Mouse (Mus musculus) embryonic facial prominence, embryonic 13.5 days (tissue): ENCODE measurements around the gene Cd248. TPM values are rescaled to one million over a fixed set of nuclear protein-coding genes. Genes with fewer than 3 reads are reported as not detected.

ENCODE experiments used
- ATAC-seq: fragments of 200-750 bp; cut with Nextera tagmentation; 2 replicates; pipeline ENCODE4 v1.8.0; 2017; ENCODE audit warnings: low read depth; ENCODE audit not compliant: insufficient number of reproducible peaks, insufficient read depth, low FRiP score, low TSS enrichment
- H3K27ac ChIP-seq: fragments of 300-500 bp; sonication (generic); 2 replicates; pipeline ENCODE4 v1.5.1; 2015; ENCODE audit warnings: moderate library complexity, mild to moderate bottlenecking, inconsistent platforms
- H3K27me3 ChIP-seq: fragments of 300-500 bp; sonication (generic); 2 replicates; pipeline ENCODE4 v1.6.1; 2015; ENCODE audit warnings: mild to moderate bottlenecking, inconsistent platforms
- H3K36me3 ChIP-seq: fragments of 300-500 bp; sonication (generic); 2 replicates; pipeline ENCODE4 v1.6.1; 2015; ENCODE audit warnings: mild to moderate bottlenecking, inconsistent platforms
- H3K4me1 ChIP-seq: fragments of 300-500 bp; sonication (generic); 2 replicates; pipeline ENCODE4 v1.6.1; 2015; ENCODE audit warnings: inconsistent platforms
- H3K4me2 ChIP-seq: fragments of 300-500 bp; sonication (generic); 2 replicates; pipeline ENCODE4 v1.6.1; 2015; ENCODE audit warnings: moderate library complexity, mild to moderate bottlenecking, inconsistent platforms
- H3K4me3 ChIP-seq: fragments of 300-500 bp; sonication (generic); 2 replicates; pipeline ENCODE4 v1.5.1; 2015; ENCODE audit warnings: mild to moderate bottlenecking, inconsistent platforms
- H3K9ac ChIP-seq: fragments of 300-500 bp; sonication (generic); 2 replicates; pipeline ENCODE4 v1.6.1; 2015; ENCODE audit warnings: mild to moderate bottlenecking, inconsistent platforms
- H3K9me3 ChIP-seq: fragments of 300-500 bp; sonication (generic); 2 replicates; pipeline ENCODE4 v1.6.1; 2016; ENCODE audit warnings: inconsistent platforms
- WGBS: fragments of 180-500 bp; shearing (Covaris S2); methylation state at CpG from one replicate; pipeline ENCODE4 v1.1.7; 2015; ENCODE audit warnings: mixed read lengths; 5-methylcytosine and 5-hydroxymethylcytosine counted together
- polyA plus RNA-seq: library from polyadenylated mRNA; unstranded; fragments of >200 nt; fragmentation: Nextera tagmentation; extraction: Ambion mirVana; gene quantifications from 2 replicates; pipeline ENCODE4 v1.2.1, GENCODE M21; 2015

The Cd248 gene
- polyA plus RNA-seq, 1 experiment from 2014 or later: 90.6 TPM

DNA sequence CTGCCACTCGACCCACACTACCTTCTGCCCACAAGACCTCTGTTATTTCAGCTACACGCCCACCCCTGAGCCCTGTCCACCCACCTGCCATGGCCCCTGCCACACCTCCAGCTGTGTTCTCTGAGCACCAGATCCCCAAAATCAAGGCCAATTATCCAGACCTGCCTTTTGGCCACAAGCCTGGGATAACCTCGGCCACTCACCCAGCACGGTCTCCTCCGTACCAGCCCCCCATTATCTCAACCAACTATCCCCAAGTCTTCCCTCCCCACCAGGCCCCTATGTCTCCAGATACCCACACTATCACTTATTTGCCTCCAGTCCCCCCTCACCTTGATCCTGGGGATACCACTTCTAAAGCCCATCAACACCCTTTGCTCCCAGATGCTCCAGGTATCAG, 1.6 kb downstream of the Cd248 start:
- Histone ChIP-seq H3K36me3 (no peaks in the 10 kb centered on the region), H3K9ac (peak overlapping the region; percentile 93), H3K4me2 (peak overlapping the region; percentile 74), H3K27me3 (peaks cover 10% of the 10 kb centered on the region), H3K27ac (peak overlapping the region; percentile 99), H3K4me3 (peak overlapping the region; percentile 78), H3K9me3 (no peaks in the 10 kb centered on the region), H3K4me1 (peaks cover 74% of the 10 kb centered on the region)
- WGBS: 82% methylated on average over 5 of the region's 5 CpGs
- ATAC-seq: no peak

DNA sequence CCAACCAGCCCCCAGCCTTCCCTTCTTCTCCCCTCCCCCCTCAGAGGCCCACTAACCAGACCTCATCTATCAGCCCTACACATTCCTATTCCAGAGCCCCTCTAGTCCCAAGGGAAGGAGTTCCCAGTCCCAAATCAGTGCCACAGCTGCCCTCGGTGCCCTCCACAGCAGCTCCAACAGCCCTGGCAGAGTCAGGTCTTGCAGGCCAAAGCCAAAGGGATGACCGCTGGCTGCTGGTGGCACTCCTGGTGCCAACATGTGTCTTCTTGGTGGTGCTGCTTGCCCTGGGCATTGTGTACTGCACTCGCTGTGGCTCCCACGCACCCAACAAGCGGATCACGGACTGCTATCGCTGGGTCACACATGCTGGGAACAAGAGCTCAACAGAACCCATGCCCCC, 2.1 kb downstream of the Cd248 start:
- Histone ChIP-seq H3K9ac (peak overlapping the region; percentile 93), H3K36me3 (no peaks in the 10 kb centered on the region), H3K4me1 (peaks cover 71% of the 10 kb centered on the region), H3K27me3 (peaks cover 13% of the 10 kb centered on the region), H3K27ac (peak overlapping the region; percentile 99), H3K9me3 (no peaks in the 10 kb centered on the region), H3K4me2 (peak overlapping the region; percentile 74), H3K4me3 (peak overlapping the region; percentile 78)
- ATAC-seq: no peak
- 85% methylated on average over 7 of the region's 7 CpGs for WGBS

DNA sequence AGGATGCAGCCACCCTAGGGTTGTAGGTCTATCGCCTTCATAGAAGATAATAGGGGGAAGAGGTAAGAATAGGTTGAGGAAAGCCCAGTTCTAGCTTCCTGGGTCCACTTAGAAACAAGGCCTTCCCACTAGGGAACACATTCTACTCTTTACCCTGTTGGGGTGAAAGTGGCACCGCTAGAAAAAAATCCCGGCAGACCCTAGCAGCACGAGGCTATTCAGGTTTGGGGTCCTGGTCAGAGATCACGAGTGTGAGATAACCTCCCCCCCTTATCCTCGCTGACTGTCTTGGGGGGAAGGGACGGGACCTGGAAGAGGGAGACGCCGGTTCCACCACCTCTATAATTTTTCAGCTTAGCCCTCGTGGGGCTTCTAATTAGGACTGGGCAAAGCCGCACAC, 3.2 kb downstream of the Cd248 start:
- Histone ChIP-seq H3K27ac (peak overlapping the region; percentile 99), H3K4me1 (peaks cover 65% of the 10 kb centered on the region), H3K36me3 (no peaks in the 10 kb centered on the region), H3K9me3 (no peaks in the 10 kb centered on the region), H3K4me3 (peak overlapping the region; percentile 78), H3K9ac (peak overlapping the region; percentile 93), H3K27me3 (peaks cover 13% of the 10 kb centered on the region), H3K4me2 (peak overlapping the region; percentile 74)
- WGBS: 6% methylated on average over 11 of the region's 11 CpGs
- ATAC-seq: no peak

DNA sequence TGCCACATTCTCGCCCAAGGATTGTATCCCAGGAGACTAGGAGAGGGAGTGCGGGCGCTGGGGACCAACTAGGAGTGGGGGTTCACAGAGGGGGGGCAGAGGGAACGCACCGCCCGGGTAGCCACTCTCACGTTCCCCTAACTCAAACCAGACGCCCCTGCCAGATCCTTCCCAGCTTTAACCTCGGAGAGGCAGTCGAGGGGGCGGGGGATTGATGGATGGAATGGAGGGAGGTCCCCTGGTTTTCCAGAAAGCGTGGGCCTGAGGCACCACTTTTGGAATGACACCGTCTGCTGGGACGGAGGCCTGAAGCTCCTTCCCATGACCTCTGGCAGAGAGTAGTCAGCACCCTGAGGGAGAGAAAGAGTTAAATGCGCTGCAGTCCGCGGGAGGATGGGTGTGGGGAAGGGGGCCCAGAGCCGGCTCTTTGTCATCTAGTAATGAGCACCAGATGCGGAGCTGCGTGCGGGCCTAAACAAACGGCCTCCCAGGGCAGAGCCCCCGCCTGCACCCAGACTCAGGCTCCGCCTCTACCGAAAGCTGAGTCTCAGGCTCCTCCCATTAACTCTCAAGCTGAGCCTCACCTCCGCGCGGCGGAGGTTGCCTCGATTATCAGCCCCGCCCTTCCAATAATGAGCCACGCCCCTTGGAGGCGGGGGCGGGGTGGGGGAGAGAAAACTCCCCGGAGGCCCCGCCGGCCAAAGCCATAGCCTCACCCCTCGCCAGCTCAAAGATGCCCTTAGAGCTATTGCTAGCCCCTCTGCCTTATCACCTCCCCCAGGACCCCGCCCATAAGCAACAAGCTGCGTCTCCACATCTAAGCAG, 3.9 kb downstream of the Cd248 start:
- H3K9me3 ChIP-seq: no peaks in the 10 kb centered on the region
- peak overlapping the region; percentile 93 for H3K9ac ChIP-seq
- no peaks in the 10 kb centered on the region for H3K36me3 ChIP-seq
- H3K4me2 ChIP-seq: peak overlapping the region; percentile 74
- peak; percentile 87 for ATAC-seq
- peaks cover 13% of the 10 kb centered on the region for H3K27me3 ChIP-seq
- H3K27ac ChIP-seq: peak overlapping the region; percentile 99
- WGBS: under 1% methylated on average over 40 of the region's 40 CpGs
- H3K4me3 ChIP-seq: peak overlapping the region; percentile 78
- H3K4me1 ChIP-seq: peaks cover 62% of the 10 kb centered on the region

DNA sequence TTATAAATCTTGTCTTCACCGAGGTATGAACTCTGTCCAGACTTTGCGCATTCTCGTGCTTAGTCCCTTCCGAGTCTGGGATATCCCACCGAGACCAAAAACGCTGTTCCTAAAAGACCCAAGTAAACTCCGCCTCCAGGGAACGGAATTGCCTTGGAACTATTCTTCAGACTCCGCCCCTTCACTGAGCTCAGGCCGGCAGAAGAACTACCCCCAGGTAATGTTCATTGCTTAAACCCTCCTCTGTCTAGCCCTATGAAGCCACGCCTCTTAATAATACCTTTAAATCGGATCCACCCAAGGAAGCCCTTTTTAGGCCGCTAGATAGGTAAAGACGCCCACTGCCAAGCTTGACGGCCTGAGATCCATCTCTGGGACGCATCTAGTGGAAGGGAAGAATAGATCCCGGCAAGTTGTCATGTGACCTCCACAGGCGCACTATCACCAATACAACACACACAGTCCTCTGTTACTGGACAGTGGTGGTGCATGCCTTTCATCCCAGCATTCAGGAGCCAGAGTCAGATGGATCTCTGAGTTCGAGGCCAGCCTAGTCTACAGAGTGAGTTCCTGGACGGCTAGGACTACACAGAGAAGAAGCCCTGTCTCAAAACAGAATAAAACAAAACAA, 4.6 kb downstream of the Cd248 start:
- ATAC-seq: no peak
- H3K9me3 ChIP-seq: no peaks in the 10 kb centered on the region
- H3K4me2 ChIP-seq: peak overlapping the region; percentile 74
- peaks cover 13% of the 10 kb centered on the region for H3K27me3 ChIP-seq
- peaks cover 54% of the 10 kb centered on the region for H3K4me1 ChIP-seq
- H3K9ac ChIP-seq: peak overlapping the region; percentile 93
- peak overlapping the region; percentile 78 for H3K4me3 ChIP-seq
- H3K36me3 ChIP-seq: no peaks in the 10 kb centered on the region
- H3K27ac ChIP-seq: peak overlapping the region; percentile 99
- 2% methylated on average over 20 of the region's 20 CpGs for WGBS

DNA sequence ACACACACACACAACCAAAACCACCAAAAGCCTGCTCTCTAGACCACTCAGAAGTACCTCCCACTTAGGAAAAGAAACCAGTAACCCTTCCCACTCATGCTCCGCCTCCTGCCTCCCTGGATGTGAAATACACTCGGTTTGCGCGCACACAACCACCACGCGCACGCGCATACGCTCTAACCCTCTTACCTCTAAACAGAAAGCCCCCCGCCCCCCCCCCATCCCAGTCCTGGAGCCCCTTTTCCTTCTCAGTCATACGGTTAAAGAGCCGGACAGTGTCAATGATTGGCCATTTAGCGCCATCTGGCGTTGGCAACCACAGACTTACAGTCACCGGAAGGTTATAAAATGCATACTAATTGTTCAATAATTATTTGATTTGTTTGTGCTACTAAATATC, 5.2 kb downstream of the Cd248 start:
- under 1% methylated on average over 15 of the region's 15 CpGs for WGBS
- H3K9me3 ChIP-seq: no peaks in the 10 kb centered on the region
- peak overlapping the region; percentile 74 for H3K4me2 ChIP-seq
- H3K27ac ChIP-seq: peak overlapping the region; percentile 99
- peak overlapping the region; percentile 93; the same call in 1 of the 2 replicates for H3K9ac ChIP-seq
- peaks cover 13% of the 10 kb centered on the region for H3K27me3 ChIP-seq
- no peaks in the 10 kb centered on the region for H3K36me3 ChIP-seq
- H3K4me1 ChIP-seq: peaks cover 49% of the 10 kb centered on the region
- peak overlapping the region; percentile 78 for H3K4me3 ChIP-seq
- no peak for ATAC-seq

DNA sequence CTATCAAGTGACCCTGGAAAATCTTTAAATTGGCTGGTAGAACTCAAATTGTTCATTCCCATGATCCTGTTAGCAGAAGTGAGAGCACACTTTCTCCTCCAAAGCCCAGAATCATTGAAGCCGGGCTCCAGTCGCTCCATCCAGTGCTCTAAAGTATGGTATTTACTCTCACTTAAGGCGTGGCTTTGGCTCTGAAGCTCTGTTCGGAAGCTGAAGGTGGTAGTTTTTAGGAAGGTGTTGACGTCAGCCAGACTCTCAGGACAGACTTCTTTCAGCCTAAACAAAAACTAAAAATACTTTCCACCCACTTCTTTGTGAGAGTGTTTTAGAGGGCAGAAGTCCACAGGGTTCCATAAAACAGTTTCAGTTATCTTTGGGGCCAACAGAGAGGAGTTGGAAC, 5.6 kb downstream of the Cd248 start:
- peaks cover 12% of the 10 kb centered on the region for H3K27me3 ChIP-seq
- 0 out of 2 replicates have a peak overlapping the region, but pooled peaks have one; percentile 78 for H3K4me3 ChIP-seq
- peak overlapping the region; percentile 99; the same call in 1 of the 2 replicates for H3K27ac ChIP-seq
- H3K4me1 ChIP-seq: peaks cover 44% of the 10 kb centered on the region
- ATAC-seq: no peak
- WGBS: 32% methylated on average over 5 of the region's 5 CpGs
- no peaks in the 10 kb centered on the region for H3K9me3 ChIP-seq
- H3K4me2 ChIP-seq: peak overlapping the region; percentile 74
- H3K36me3 ChIP-seq: no peaks in the 10 kb centered on the region
- 0 out of 2 replicates have a peak overlapping the region, but pooled peaks have one; percentile 11 for H3K9ac ChIP-seq

DNA sequence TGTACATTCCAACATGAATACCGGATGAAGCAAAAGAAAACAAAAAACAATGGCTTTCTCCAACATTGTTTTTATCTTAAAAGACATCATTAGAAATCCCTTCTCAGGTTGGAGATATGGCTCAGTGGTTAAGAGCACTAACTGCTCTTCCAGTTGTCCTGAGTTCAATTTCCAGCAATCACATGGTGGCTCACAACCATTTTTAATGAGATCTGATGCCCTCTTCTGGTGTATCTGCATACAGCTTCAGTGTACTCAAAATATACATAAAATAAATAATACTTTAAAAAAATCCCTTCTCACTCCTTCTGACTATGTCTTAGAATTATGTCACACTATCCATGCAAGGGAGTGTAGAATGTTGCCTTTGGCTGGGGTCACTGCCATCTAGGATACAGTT, 11.4 kb downstream of the Cd248 start:
- peaks cover 49% of the 10 kb centered on the region for H3K27me3 ChIP-seq
- ATAC-seq: no peak
- no peaks in the 10 kb centered on the region for H3K9me3 ChIP-seq
- no peaks in the 10 kb centered on the region for H3K36me3 ChIP-seq
- WGBS: 81% methylated on average over 1 of the region's 1 CpGs
- H3K9ac ChIP-seq: no peak overlapping the region
- no peaks in the 10 kb centered on the region for H3K4me1 ChIP-seq
- H3K27ac ChIP-seq: no peak overlapping the region
- no peak overlapping the region for H3K4me2 ChIP-seq
- H3K4me3 ChIP-seq: no peak overlapping the region

DNA sequence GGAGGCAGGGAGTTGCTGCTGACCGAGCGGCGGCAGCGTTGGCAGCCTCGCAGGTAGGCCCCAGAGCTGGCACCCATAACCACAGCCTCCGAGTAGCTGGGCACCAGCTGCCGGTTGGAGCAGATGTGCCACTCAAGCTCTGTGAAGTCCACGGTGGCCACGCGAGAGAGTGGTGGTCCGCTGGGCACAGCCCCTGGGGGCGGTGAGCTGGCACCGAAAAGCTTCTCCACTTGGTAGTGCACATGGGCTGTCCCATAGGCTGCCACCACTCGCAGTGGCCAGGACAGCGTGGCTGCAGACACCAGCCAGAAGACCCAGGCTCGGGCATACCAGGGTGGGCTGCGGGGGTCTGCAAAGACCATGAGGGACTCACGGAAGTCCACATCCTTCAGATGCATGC, 14.1 kb downstream of the Cd248 start:
- no peak for ATAC-seq
- Histone ChIP-seq H3K4me3 (no peak overlapping the region), H3K36me3 (no peaks in the 10 kb centered on the region), H3K4me1 (peaks cover 13% of the 10 kb centered on the region), H3K9me3 (no peaks in the 10 kb centered on the region), H3K9ac (no peak overlapping the region), H3K27ac (no peak overlapping the region), H3K4me2 (no peak overlapping the region), H3K27me3 (peaks cover 69% of the 10 kb centered on the region)
- 70% methylated on average over 18 of the region's 18 CpGs for WGBS

DNA sequence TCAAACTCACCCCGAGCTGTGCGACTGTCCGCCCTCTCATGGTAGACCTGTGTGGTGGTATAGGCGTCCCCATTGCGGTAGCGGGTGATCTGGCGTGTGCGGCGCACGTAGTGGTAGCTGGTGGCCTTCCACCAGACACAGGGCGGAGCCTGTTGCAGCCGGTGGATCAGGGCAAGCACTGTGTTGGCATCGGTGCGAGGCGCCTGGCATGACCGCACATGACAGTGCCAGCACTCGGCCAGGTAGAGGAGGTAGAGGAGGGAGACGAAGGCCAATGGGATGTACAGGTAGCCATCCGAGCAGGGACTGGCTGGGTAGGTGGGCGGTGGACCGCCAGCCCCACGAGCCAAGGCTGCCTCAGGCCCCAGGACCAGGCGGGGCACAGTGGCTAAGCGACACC, 14.7 kb downstream of the Cd248 start:
- no peak overlapping the region for H3K4me2 ChIP-seq
- no peaks in the 10 kb centered on the region for H3K9me3 ChIP-seq
- H3K27me3 ChIP-seq: peaks cover 69% of the 10 kb centered on the region
- no peak overlapping the region for H3K4me3 ChIP-seq
- H3K36me3 ChIP-seq: no peaks in the 10 kb centered on the region
- ATAC-seq: no peak
- H3K9ac ChIP-seq: no peak overlapping the region
- 73% methylated on average over 24 of the region's 24 CpGs for WGBS
- H3K27ac ChIP-seq: no peak overlapping the region
- peaks cover 18% of the 10 kb centered on the region for H3K4me1 ChIP-seq

DNA sequence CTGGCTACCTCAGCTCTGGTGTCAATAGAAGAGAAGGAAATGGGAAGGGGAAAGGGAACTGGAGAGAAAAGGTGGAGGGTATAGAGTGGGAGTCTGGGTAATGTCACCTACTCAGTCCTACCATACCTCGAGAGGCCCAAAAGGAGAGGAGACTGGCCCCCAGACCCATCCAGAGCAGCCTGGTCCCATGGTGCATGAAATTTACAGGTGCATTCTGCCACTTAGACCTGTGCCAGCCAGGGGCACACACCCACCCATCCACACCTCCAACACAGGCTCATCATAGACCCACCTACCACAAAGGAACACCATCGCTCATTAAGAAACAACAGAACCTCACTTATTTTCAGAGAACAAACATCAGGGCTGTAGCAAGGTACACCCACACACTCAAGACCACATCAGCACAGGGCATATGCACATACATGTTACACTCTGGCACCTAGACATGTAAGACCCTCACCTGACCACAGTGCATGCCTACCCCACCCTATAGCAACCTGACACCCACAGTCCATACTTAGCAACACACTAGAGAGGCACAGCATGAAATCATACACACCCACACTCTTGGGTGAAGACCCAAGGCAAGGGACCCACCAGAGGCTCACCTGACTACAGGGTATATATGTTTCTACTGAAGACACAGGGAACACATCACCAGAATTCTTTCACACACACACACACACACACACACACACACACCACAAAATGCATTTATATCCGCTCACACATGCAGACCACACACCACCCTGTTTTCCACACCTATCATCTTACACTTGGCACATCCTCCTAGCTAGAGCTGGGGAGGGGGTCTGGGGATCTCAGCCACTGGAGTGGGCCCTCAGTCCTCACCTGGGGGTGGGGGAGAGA, 16.3 kb downstream of the Cd248 start:
- Histone ChIP-seq H3K4me1 (peaks cover 23% of the 10 kb centered on the region), H3K4me3 (peak overlapping the region; percentile 53; the same call in 1 of the 2 replicates), H3K27ac (no peak overlapping the region), H3K4me2 (peak overlapping the region; percentile 93), H3K36me3 (no peaks in the 10 kb centered on the region), H3K9ac (no peak overlapping the region), H3K9me3 (no peaks in the 10 kb centered on the region), H3K27me3 (peaks cover 69% of the 10 kb centered on the region)
- WGBS: 66% methylated on average over 3 of the region's 3 CpGs
- ATAC-seq: no peak
